Mouse (Mus musculus): ENCODE results near the gene Arl13a. TPM values are rescaled to one million over a fixed set of nuclear protein-coding genes. Genes with fewer than 3 reads are reported as not detected.

Arl13a gene
- total RNA-seq, 2 experiments from 2014 or later = not detected

Other genes starting within 250 kb of the Arl13a start
- 1 to 10 TPM; 1.8 to 1.9 TPM for gene Sytl4, start 205.7 kb upstream of the Arl13a start, total RNA-seq (2021)
- 10 to 100 TPM; 11.8 to 11.9 TPM for gene Cstf2, start 128.3 kb upstream of the Arl13a start, total RNA-seq (2021)
- gene Xkrx, start 25.4 kb upstream of the Arl13a start, total RNA-seq (2021) = 1 to 10 TPM in 1 of 2 experiments, under 1 TPM in 1; 0.62 to 1.2 TPM
- gene Nox1, start 34.5 kb downstream of the Arl13a start, total RNA-seq (2021) = under 1 TPM in 1 of 2 experiments, not detected in 1; 0.42 TPM
- gene Trmt2b, start 89.5 kb downstream of the Arl13a start, total RNA-seq (2021) = 10 to 100 TPM; 39.7 to 56.7 TPM
- 1 to 10 TPM; 4.8 to 5.2 TPM for gene Tmem35a, start 107.7 kb downstream of the Arl13a start, total RNA-seq (2021)
- gene Cenpi, start 120.6 kb downstream of the Arl13a start, total RNA-seq (2021) = under 1 TPM; 0.16 to 0.47 TPM
- under 1 TPM; 0.22 to 0.27 TPM for gene Drp2, start 217.1 kb downstream of the Arl13a start, total RNA-seq (2021)